Mouse (Mus musculus): ENCODE results near the gene Ypel2. TPM values are rescaled to one million over a fixed set of nuclear protein-coding genes. Genes with fewer than 3 reads are reported as not detected.
A peak's percentile ranks its signal among the peaks of the same experiment; 100 is the strongest.

Ypel2 gene
- total and polyA plus RNA-seq, 3 experiments = 1.5 to 8.2 (median 7.0) TPM

DNA sequence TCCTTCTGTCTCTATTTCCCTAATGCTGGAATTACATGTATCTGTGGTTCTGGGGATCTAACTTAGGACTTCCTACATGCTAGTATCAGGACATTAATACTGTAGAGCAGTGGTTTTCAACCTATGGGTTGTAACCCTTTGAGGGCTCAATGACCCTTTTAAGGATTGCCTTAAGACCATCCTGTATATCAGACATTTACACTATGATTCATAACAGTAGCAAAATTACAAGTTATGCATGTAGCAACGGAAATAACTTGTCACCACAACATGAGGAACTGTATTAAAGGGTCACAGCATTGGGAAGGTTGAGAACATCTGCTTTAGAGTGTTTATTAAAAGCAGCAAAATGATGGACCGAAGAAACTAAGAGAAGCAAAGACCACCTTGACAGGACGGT is 26.8 kb downstream of the Ypel2 start:
- DNase-seq (ENCODE audit: low spot score) (no peak), ATAC-seq (ENCODE audit: extremely low read depth, insufficient number of reproducible peaks, low FRiP score, poor library complexity, severe bottlenecking) (no peak)
- TF ChIP-seq TAL1 (conservative IDR thresholded peaks at IDR 0.05; ENCODE audit: low read depth, low read length) = no peak
- TF ChIP-seq POLR2AphosphoS5 (IDR thresholded peaks at IDR 0.05; ENCODE audit: insufficient replicate concordance, low read depth, low read length) = no peak
- TF ChIP-seq GATA2 (IDR thresholded peaks at IDR 0.05; ENCODE audit: borderline replicate concordance, low read depth, low read length) = no peak
- TF ChIP-seq CTCF (IDR thresholded peaks at IDR 0.05; ENCODE audit: low read depth, low read length) = no peak
- no peak for TF ChIP-seq GATA1 (IDR thresholded peaks at IDR 0.05; ENCODE audit: borderline replicate concordance, low read length)
- peaks cover under 1% of the 10 kb centered on the region for H3K36me3 ChIP-seq (replicated peaks)
- no peaks in the 10 kb centered on the region for H3K9me3 ChIP-seq (replicated peaks)
- H3K4me3 ChIP-seq (ENCODE audit: low read depth, low read length) = no peak overlapping the region
- H3K27me3 ChIP-seq (ENCODE audit: insufficient read depth, low read length) = peaks cover 4% of the 10 kb centered on the region; the same call in 1 of the 2 replicates
- peaks cover 30% of the 10 kb centered on the region for H3K4me1 ChIP-seq (ENCODE audit: insufficient read depth, low read depth, low read length)

DNA sequence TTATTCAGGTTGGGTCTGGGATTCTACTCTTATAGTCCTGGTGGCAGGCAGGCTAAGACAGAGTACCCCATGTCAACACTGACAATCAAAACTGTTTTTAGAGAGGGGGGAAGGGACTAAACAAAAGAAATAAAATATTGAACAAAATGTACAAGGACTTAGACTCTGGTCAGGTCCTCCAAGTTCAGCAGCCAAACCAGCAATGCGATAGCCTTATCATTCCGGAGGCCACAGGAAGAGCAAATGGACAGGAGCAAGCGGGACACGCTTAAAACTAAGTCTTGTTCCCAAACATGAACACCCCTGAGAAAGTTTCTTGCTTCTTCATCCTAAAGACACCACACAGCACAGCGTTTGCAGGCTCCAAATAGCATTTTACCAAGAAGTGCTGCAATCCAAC is 28.4 kb downstream of the Ypel2 start:
- no peak for ATAC-seq (ENCODE audit: extremely low read depth, insufficient number of reproducible peaks, low FRiP score, poor library complexity, severe bottlenecking)
- peaks cover 2% of the 10 kb centered on the region; the same call in 1 of the 2 replicates for H3K27me3 ChIP-seq (ENCODE audit: insufficient read depth, low read length)
- H3K4me3 ChIP-seq (ENCODE audit: low read depth, low read length) = no peak overlapping the region
- DNase-seq (ENCODE audit: low spot score) = no peak
- no peaks in the 10 kb centered on the region for H3K36me3 ChIP-seq (replicated peaks)
- no peak for TF ChIP-seq POLR2AphosphoS5 (IDR thresholded peaks at IDR 0.05; ENCODE audit: insufficient replicate concordance, low read depth, low read length)
- TF ChIP-seq TAL1 (conservative IDR thresholded peaks at IDR 0.05; ENCODE audit: low read depth, low read length) = no peak
- H3K4me1 ChIP-seq (ENCODE audit: insufficient read depth, low read depth, low read length) = peaks cover 36% of the 10 kb centered on the region
- H3K9me3 ChIP-seq (replicated peaks) = no peaks in the 10 kb centered on the region

DNA sequence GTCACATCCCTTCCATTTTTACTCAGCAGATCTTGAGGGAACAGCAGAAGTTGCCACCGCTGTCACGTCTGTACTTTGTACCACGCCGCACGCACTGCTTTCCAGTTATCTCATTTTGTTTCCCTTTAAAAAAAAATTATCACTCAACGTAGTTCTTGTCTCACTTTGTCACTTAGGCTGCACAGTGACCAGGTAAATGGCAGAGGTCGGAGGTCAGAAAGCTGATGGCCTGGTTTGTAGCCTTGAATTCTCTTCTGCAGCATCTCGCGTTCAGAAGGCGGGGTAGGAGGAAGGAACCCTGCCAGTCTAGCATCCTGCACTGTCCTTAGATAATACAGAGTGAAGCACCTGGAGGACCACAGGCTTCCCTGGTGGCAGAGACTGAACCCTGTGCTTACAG is 29.8 kb downstream of the Ypel2 start:
- H3K27me3 ChIP-seq (ENCODE audit: insufficient read depth, low read length) = 0 out of 2 replicates have a peak, but pooled peaks cover 3% of the 10 kb centered on the region
- H3K4me3 ChIP-seq (ENCODE audit: low read depth, low read length) = no peak overlapping the region
- DNase-seq (ENCODE audit: low spot score) (no peak), ATAC-seq (ENCODE audit: extremely low read depth, insufficient number of reproducible peaks, low FRiP score, poor library complexity, severe bottlenecking) (no peak)
- no peaks in the 10 kb centered on the region for H3K9me3 ChIP-seq (replicated peaks)
- peaks cover 36% of the 10 kb centered on the region for H3K4me1 ChIP-seq (ENCODE audit: insufficient read depth, low read depth, low read length)
- TF ChIP-seq GATA1 (IDR thresholded peaks at IDR 0.05; ENCODE audit: borderline replicate concordance, low read length) = no peak
- TF ChIP-seq GATA2 (IDR thresholded peaks at IDR 0.05; ENCODE audit: borderline replicate concordance, low read depth, low read length) = no peak
- no peak for TF ChIP-seq POLR2AphosphoS5 (IDR thresholded peaks at IDR 0.05; ENCODE audit: insufficient replicate concordance, low read depth, low read length)
- TF ChIP-seq CTCF (IDR thresholded peaks at IDR 0.05; ENCODE audit: low read depth, low read length) = no peak
- TF ChIP-seq TAL1 (conservative IDR thresholded peaks at IDR 0.05; ENCODE audit: low read depth, low read length) = no peak
- no peaks in the 10 kb centered on the region for H3K36me3 ChIP-seq (replicated peaks)

DNA sequence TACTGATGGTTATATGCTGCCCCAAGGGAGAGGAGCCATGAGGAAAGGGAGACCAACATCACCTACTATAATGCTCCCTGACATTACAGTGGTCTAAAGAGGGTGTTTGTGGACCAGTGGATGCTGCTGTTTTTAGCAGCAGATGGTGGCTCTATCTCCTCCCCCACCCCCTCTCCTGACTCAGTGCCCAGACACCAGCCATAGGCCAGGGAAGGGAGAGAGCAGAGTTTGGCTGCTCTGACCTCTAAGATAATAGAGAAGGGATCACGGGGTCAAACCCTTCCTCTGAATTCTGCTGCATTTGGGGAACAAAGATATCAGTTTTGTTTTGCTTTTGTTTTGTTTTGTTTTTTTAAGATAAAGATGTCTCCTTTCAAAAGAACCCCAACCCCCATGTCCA is 30.5 kb downstream of the Ypel2 start:
- Histone ChIP-seq H3K9me3 (replicated peaks) (no peaks in the 10 kb centered on the region), H3K4me3 (ENCODE audit: low read depth, low read length) (no peak overlapping the region; the same call in 1 of the 2 replicates), H3K27me3 (ENCODE audit: insufficient read depth, low read length) (0 out of 2 replicates have a peak, but pooled peaks cover 3% of the 10 kb centered on the region), H3K36me3 (replicated peaks) (no peaks in the 10 kb centered on the region), H3K4me1 (ENCODE audit: insufficient read depth, low read depth, low read length) (peaks cover 36% of the 10 kb centered on the region)
- TF ChIP-seq GATA1 (IDR thresholded peaks at IDR 0.05; ENCODE audit: borderline replicate concordance, low read length) (no peak), POLR2AphosphoS5 (IDR thresholded peaks at IDR 0.05; ENCODE audit: insufficient replicate concordance, low read depth, low read length) (no peak), CTCF (IDR thresholded peaks at IDR 0.05; ENCODE audit: low read depth, low read length) (no peak), TAL1 (conservative IDR thresholded peaks at IDR 0.05; ENCODE audit: low read depth, low read length) (no peak), GATA2 (IDR thresholded peaks at IDR 0.05; ENCODE audit: borderline replicate concordance, low read depth, low read length) (no peak)
- ATAC-seq (ENCODE audit: extremely low read depth, insufficient number of reproducible peaks, low FRiP score, poor library complexity, severe bottlenecking) = peak; percentile 75
- DNase-seq (ENCODE audit: low spot score) = peak; percentile 20

DNA sequence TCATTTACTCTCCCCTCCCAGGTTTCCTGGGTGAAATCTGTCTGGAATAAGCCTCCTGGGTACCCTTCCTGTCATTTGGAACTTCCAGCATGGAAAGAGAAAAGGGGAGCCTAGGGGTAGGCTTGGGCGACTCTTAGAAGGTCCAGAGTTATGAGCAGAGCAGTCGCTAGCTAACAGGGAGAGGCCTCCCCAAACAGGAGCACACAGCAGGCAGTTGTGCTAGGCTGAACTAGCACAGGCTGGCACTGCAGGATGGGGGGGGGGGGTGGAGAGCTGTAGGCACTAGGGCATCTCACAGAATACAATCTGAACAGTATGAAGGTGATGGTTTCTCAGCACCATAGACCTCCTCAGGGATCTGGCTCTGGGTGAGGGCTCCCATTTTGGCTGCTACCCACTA is 31.1 kb downstream of the Ypel2 start:
- H3K4me1 ChIP-seq (ENCODE audit: insufficient read depth, low read depth, low read length) = peaks cover 36% of the 10 kb centered on the region

DNA sequence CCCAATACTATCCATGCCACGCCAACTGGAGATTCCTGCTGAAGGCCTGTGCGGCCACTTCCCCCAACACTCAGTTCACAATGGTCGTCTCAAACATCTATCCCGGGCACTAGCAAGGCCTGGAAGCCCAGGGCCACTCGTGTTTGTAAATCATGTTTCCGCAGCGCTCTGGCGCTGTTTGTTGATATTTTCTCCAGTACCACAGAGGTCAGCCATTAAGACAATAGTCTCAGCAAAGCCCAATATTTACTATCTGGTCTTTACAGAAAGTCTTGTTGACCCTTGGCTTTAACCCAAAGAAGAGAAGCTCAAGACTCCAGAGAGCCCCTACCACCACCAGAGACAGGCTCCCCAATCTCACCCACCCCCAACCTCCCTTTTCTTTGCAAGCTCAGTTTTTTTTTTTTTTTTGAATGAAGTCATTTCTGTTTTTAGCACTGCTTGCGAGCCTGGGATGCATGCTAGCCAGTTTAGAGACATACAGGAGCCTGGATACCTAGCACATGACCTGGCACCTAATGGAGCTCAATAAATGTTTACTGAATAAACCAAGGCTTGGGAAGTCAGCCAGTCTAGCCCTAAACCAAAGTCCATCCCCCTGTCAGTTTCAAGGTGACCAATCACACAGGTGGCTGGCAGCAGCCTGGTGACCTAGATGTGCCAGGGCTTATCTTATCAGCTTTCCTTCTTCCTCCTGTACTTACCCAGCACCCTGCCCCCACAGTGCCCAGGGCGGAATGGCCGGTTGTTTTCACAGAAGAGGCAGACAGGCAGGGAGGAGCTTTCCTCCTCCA is 31.8 kb downstream of the Ypel2 start:
- no peak for ATAC-seq (ENCODE audit: extremely low read depth, insufficient number of reproducible peaks, low FRiP score, poor library complexity, severe bottlenecking)

More for the DNA sequence above, 31.1 kb downstream of the Ypel2 start:
- Histone ChIP-seq H3K36me3 (replicated peaks) (no peaks in the 10 kb centered on the region), H3K9me3 (replicated peaks) (no peaks in the 10 kb centered on the region), H3K4me3 (ENCODE audit: low read depth, low read length) (no peak overlapping the region), H3K27me3 (ENCODE audit: insufficient read depth, low read length) (0 out of 2 replicates have a peak, but pooled peaks cover 3% of the 10 kb centered on the region)
- no peak for TF ChIP-seq GATA1 (IDR thresholded peaks at IDR 0.05; ENCODE audit: borderline replicate concordance, low read length)
- TF ChIP-seq CTCF (IDR thresholded peaks at IDR 0.05; ENCODE audit: low read depth, low read length) = no peak
- no peak for TF ChIP-seq TAL1 (conservative IDR thresholded peaks at IDR 0.05; ENCODE audit: low read depth, low read length)
- TF ChIP-seq POLR2AphosphoS5 (IDR thresholded peaks at IDR 0.05; ENCODE audit: insufficient replicate concordance, low read depth, low read length) = no peak
- no peak for TF ChIP-seq GATA2 (IDR thresholded peaks at IDR 0.05; ENCODE audit: borderline replicate concordance, low read depth, low read length)
- ATAC-seq (ENCODE audit: extremely low read depth, insufficient number of reproducible peaks, low FRiP score, poor library complexity, severe bottlenecking) (no peak), DNase-seq (ENCODE audit: low spot score) (no peak)

More for the DNA sequence above, 31.8 kb downstream of the Ypel2 start:
- no peaks in the 10 kb centered on the region for H3K36me3 ChIP-seq (replicated peaks)
- H3K4me1 ChIP-seq (ENCODE audit: insufficient read depth, low read depth, low read length) = peaks cover 36% of the 10 kb centered on the region
- H3K9me3 ChIP-seq (replicated peaks) = no peaks in the 10 kb centered on the region
- 0 out of 2 replicates have a peak, but pooled peaks cover 3% of the 10 kb centered on the region for H3K27me3 ChIP-seq (ENCODE audit: insufficient read depth, low read length)
- no peak overlapping the region for H3K4me3 ChIP-seq (ENCODE audit: low read depth, low read length)
- DNase-seq (ENCODE audit: low spot score) = no peak
- TF ChIP-seq POLR2AphosphoS5 (IDR thresholded peaks at IDR 0.05; ENCODE audit: insufficient replicate concordance, low read depth, low read length) = no peak
- no peak for TF ChIP-seq CTCF (IDR thresholded peaks at IDR 0.05; ENCODE audit: low read depth, low read length)
- no peak for TF ChIP-seq GATA1 (IDR thresholded peaks at IDR 0.05; ENCODE audit: borderline replicate concordance, low read length)
- no peak for TF ChIP-seq GATA2 (IDR thresholded peaks at IDR 0.05; ENCODE audit: borderline replicate concordance, low read depth, low read length)
- no peak for TF ChIP-seq TAL1 (conservative IDR thresholded peaks at IDR 0.05; ENCODE audit: low read depth, low read length)

All from G1E (cell line).